Mouse (Mus musculus): ENCODE measurements around the gene Hist2h2aa2. TPM values are rescaled to one million over a fixed set of nuclear protein-coding genes. Genes with fewer than 3 reads are reported as not detected.

The Hist2h2aa2 gene
- 733 and 750 TPM in 2 replicates for total RNA-seq (2021)
- long read RNA-seq, experiment 1, transcript Hist2h2aa2-201 (1 exons, 528 nt): major isoform, 80 of 80 reads
- long read RNA-seq, experiment 1, partial matches to known transcripts: 0 of 80 reads
- long read RNA-seq, experiment 1, other reads (novel, unspliced or antisense): 0 of 80 reads
- long read RNA-seq, experiment 2, transcript Hist2h2aa2-201 (1 exons, 528 nt): major isoform, 103 of 103 reads
- long read RNA-seq, experiment 2, partial matches to known transcripts: 0 of 103 reads
- long read RNA-seq, experiment 2, other reads (novel, unspliced or antisense): 0 of 103 reads

- peak; percentile 95 for DNase-seq
These were observed at the start of gene Hist2h2aa2 for GRCm38 (mm10) chr3:96239949-96240798. Hist2h2aa2 (minus strand) TSS chr3:96240276.

- no peak for DNase-seq
These were observed 49.1 kb upstream of the Hist2h2aa2 start for GRCm38 (mm10) chr3:96289201-96289600.

- peak; percentile 28 for DNase-seq
These were observed 47.3 kb upstream of the Hist2h2aa2 start for GRCm38 (mm10) chr3:96287334-96287733.

- DNase-seq: peak; percentile 56
These were observed 44.4 kb upstream of the Hist2h2aa2 start for GRCm38 (mm10) chr3:96284457-96284856.

GRCm38 (mm10) chr3:96280660-96281059 lies 40.6 kb upstream of the Hist2h2aa2 start:
- DNase-seq: no peak

GRCm38 (mm10) chr3:96277800-96278624 lies 37.9 kb upstream of the Hist2h2aa2 start:
- peak; percentile 96 for DNase-seq

GRCm38 (mm10) chr3:96277428-96277799 lies 37.3 kb upstream of the Hist2h2aa2 start:
- DNase-seq: peak; percentile 43

- DNase-seq: no peak
These were observed 33.8 kb upstream of the Hist2h2aa2 start for GRCm38 (mm10) chr3:96273591-96274465.

- DNase-seq: peak; percentile 91
These were observed 29.7 kb upstream of the Hist2h2aa2 start, which contains the start of gene Hist2h2bb for GRCm38 (mm10) chr3:96269511-96270474. Hist2h2bb (plus strand) TSS chr3:96269752.

- peak; percentile 30 for DNase-seq
These were observed 28.8 kb upstream of the Hist2h2aa2 start for GRCm38 (mm10) chr3:96268776-96269378.

- peak; percentile 85 for DNase-seq
These were observed 28.1 kb upstream of the Hist2h2aa2 start, which contains the start of gene Hist2h3b for GRCm38 (mm10) chr3:96268051-96268775. Hist2h3b (plus strand) TSS chr3:96268654.

GRCm38 (mm10) chr3:96267541-96267940 lies 27.5 kb upstream of the Hist2h2aa2 start:
- DNase-seq: no peak

GRCm38 (mm10) chr3:96266132-96266710 lies 26.1 kb upstream of the Hist2h2aa2 start:
- DNase-seq: no peak

- no peak for DNase-seq
These were observed 24.4 kb upstream of the Hist2h2aa2 start for GRCm38 (mm10) chr3:96264404-96264949.

GRCm38 (mm10) chr3:96263558-96264403 lies 23.7 kb upstream of the Hist2h2aa2 start:
- peak; percentile 71 for DNase-seq

GRCm38 (mm10) chr3:96262979-96263550 lies 23.0 kb upstream of the Hist2h2aa2 start, which contains the start of gene Hist2h4:
Hist2h4 (minus strand) TSS chr3:96263311.
- peak; percentile 95 for DNase-seq
